Mouse (Mus musculus): ENCODE results near the gene Aff1.

DNA sequence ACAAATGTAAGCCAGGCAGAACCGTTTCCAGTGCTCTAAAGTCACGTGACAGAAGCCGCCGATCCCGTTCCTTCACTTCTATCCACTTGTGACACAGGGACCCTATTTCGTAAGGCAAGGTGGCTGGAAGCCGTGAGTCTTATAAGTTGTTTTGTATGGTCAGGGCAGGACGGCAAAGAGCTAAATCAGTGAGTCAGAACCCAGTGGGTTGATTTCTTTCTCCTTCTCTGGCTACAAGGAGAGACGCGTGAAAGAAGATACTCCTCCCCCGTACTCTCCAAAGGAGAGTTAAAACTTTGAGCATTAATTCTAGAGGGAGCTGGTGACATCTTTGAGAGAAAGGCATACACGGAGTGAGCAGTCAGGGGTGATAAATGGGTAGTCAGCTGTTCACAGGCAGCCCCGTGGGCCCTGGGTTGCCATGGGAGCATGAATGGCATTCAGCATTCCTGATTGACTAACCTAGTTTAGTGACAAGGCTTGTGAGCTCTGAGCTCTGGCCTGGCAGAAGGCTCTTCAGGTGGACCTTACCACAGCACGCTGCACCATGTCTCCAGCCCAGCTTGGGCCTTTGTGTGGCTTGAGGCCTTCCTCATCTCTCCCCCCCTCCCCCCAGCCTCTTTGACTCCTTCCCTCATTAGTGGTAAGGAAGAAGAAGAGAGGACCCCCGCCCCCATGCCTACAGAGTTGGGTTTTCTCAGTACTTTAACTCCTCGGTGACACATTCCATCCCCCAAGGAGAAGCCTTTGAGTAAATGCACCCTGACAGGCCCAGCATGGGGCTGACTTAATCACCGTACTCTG lies 86.3 kb downstream of the Aff1 start:
- no peak for TF ChIP-seq CTCF (IDR thresholded peaks at IDR 0.05; ENCODE audit: low read depth)
- TF ChIP-seq EP300 (IDR thresholded peaks at IDR 0.05; ENCODE audit: low read depth) = no peak
